Mouse (Mus musculus): ENCODE data around the gene Serpinf2. TPM values are rescaled to one million over a fixed set of nuclear protein-coding genes. Genes with fewer than 3 reads are reported as not detected.
A peak's percentile ranks its signal among the peaks of the same experiment; 100 is the strongest.

Gene Serpinf2
- polyA plus RNA-seq, 1 experiment from 2014 or later = 8.4 TPM

DNA sequence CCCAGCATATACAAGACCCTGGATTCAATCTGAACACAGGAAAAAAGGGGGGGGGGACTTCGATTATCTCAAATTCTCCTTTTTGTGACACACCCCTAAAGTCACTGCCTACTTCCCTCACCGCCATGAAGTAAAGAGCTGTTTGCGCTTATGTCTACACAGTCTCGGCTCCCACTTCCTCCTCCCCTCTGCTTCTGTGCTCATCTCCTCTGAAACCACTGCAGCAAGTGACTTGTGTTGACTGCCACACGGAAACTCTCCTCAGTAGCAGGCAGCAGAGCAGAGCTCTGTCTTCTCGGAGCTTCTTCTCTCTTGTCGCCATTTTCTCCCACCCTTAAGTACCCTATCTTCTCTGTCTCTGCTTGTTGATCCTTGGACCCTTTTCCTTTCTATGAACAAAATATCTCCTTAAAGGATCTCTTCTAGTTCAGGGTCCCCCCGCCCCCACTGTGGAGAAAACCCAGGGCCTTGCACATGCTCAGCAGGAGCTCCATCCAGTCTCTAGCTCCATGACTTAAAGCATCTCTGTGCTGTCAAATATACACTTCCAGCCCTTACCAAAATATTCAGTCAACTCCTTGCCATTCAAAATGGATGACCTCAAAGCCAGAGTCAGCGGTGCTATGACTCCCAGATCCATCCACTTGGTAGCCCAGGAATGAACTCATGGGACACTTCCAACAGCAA lies 10.2 kb downstream of the Serpinf2 start:
- Histone ChIP-seq H3K36me3 (ENCODE audit: control insufficient read depth, insufficient read depth, low read length) (no peaks in the 10 kb centered on the region), H3K4me2 (ENCODE audit: low read length) (no peak overlapping the region), H3K4me3 (ENCODE audit: low read depth, low read length) (no peak overlapping the region), H3K27me3 (replicated peaks; ENCODE audit: control insufficient read depth, insufficient read depth, low read length) (no peaks in the 10 kb centered on the region), H3K9me3 (ENCODE audit: control insufficient read depth, low read length) (peaks cover 2% of the 10 kb centered on the region; the same call in 1 of the 2 replicates), H3K9ac (ENCODE audit: low read length) (no peak overlapping the region), H3K4me1 (replicated peaks; ENCODE audit: control insufficient read depth, insufficient read depth, low read length) (no peaks in the 10 kb centered on the region), H3K27ac (ENCODE audit: low read depth) (no peak overlapping the region)
- 71% methylated on average over 9 of the region's 9 CpGs for WGBS
- no peak for DNase-seq (ENCODE audit: low spot score)
- ATAC-seq (replicated peaks; ENCODE audit: low FRiP score, low TSS enrichment, low read depth) = no peak

DNA sequence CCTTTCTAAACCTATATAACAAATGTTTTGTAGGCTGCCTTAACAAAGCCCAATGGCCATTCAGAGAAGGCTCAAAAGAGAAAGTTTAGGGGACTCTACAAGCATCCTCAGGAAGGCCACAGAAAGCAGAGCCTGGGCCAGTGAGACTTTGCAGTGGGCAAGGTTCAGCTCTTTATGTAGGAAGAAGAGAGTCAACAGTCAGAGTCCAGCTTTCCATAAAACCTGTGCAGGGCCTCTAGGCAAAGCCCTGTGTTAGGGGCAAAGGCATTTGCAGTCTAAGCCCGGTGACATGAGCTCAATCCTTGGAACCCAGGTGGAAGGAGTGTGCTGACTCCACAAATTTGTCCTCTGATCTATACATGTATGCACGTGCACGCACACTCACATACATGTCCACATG lies 14.9 kb downstream of the Serpinf2 start:
- Histone ChIP-seq H3K27me3 (replicated peaks; ENCODE audit: control insufficient read depth, insufficient read depth, low read length) (no peaks in the 10 kb centered on the region), H3K27ac (ENCODE audit: low read depth) (no peak overlapping the region), H3K9me3 (ENCODE audit: control insufficient read depth, low read length) (no peaks in the 10 kb centered on the region), H3K4me3 (ENCODE audit: low read depth, low read length) (no peak overlapping the region), H3K4me1 (replicated peaks; ENCODE audit: control insufficient read depth, insufficient read depth, low read length) (peaks cover 8% of the 10 kb centered on the region; the same call in 1 of the 2 replicates), H3K36me3 (ENCODE audit: control insufficient read depth, insufficient read depth, low read length) (no peaks in the 10 kb centered on the region), H3K9ac (ENCODE audit: low read length) (no peak overlapping the region), H3K4me2 (ENCODE audit: low read length) (no peak overlapping the region)
- 97% methylated on average over 3 of the region's 3 CpGs for WGBS
- ATAC-seq (replicated peaks; ENCODE audit: low FRiP score, low TSS enrichment, low read depth) (no peak), DNase-seq (ENCODE audit: low spot score) (no peak)

DNA sequence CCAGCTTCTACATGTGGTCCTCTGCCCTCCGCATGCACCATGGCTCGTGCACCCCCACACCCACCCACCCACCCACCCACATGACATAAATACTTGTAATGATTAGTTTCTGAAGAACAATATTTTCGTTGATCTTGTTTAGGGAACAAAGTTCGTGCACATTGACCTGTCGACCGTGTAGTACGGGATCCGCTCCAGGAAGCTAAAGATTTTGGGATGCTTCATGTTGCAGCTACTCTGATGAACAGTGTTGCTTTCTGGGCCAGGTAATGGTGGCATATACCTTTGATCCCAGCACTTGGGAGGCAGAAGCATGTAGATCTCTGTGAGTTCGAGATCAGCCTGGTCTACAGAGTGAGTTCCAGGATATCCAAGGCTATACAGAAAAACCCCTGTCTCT lies 15.4 kb downstream of the Serpinf2 start:
- no peak overlapping the region for H3K9ac ChIP-seq (ENCODE audit: low read length)
- H3K4me2 ChIP-seq (ENCODE audit: low read length) = no peak overlapping the region
- no peak overlapping the region for H3K27ac ChIP-seq (ENCODE audit: low read depth)
- ATAC-seq (replicated peaks; ENCODE audit: low FRiP score, low TSS enrichment, low read depth) = no peak
- no peak for DNase-seq (ENCODE audit: low spot score)
- no peaks in the 10 kb centered on the region for H3K36me3 ChIP-seq (ENCODE audit: control insufficient read depth, insufficient read depth, low read length)
- no peaks in the 10 kb centered on the region for H3K9me3 ChIP-seq (ENCODE audit: control insufficient read depth, low read length)
- H3K27me3 ChIP-seq (replicated peaks; ENCODE audit: control insufficient read depth, insufficient read depth, low read length) = no peaks in the 10 kb centered on the region
- peaks cover 8% of the 10 kb centered on the region; the same call in 1 of the 2 replicates for H3K4me1 ChIP-seq (replicated peaks; ENCODE audit: control insufficient read depth, insufficient read depth, low read length)
- H3K4me3 ChIP-seq (ENCODE audit: low read depth, low read length) = no peak overlapping the region
- WGBS = 90% methylated on average over 9 of the region's 9 CpGs

DNA sequence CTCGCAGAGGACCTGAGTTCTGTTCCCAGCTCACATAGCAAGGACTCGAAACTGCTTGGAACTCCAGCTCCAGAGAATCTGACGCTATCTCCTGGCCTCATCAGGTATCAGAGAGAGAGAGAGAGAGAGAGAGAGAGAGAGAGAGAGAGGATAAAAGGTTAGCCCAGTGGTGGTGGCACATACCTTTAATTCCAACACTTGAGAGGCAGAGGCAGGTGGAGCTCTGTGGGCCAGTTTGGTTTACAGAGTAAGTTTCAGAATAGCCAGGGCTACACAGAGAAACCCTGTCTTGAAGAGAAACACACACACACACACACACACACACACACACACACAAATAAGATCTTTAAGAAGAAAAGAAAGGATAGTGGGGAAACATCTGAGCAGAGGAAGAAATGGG lies 16.3 kb downstream of the Serpinf2 start:
- H3K4me1 ChIP-seq (replicated peaks; ENCODE audit: control insufficient read depth, insufficient read depth, low read length) = peaks cover 8% of the 10 kb centered on the region; the same call in 1 of the 2 replicates
- no peaks in the 10 kb centered on the region for H3K9me3 ChIP-seq (ENCODE audit: control insufficient read depth, low read length)
- no peak overlapping the region for H3K4me3 ChIP-seq (ENCODE audit: low read depth, low read length)
- ATAC-seq (replicated peaks; ENCODE audit: low FRiP score, low TSS enrichment, low read depth) (no peak), DNase-seq (ENCODE audit: low spot score) (no peak)
- no peak overlapping the region for H3K9ac ChIP-seq (ENCODE audit: low read length)
- H3K36me3 ChIP-seq (ENCODE audit: control insufficient read depth, insufficient read depth, low read length) = no peaks in the 10 kb centered on the region
- H3K27me3 ChIP-seq (replicated peaks; ENCODE audit: control insufficient read depth, insufficient read depth, low read length) = no peaks in the 10 kb centered on the region
- WGBS = 80% methylated on average over 3 of the region's 3 CpGs
- no peak overlapping the region for H3K27ac ChIP-seq (ENCODE audit: low read depth)
- no peak overlapping the region for H3K4me2 ChIP-seq (ENCODE audit: low read length)

DNA sequence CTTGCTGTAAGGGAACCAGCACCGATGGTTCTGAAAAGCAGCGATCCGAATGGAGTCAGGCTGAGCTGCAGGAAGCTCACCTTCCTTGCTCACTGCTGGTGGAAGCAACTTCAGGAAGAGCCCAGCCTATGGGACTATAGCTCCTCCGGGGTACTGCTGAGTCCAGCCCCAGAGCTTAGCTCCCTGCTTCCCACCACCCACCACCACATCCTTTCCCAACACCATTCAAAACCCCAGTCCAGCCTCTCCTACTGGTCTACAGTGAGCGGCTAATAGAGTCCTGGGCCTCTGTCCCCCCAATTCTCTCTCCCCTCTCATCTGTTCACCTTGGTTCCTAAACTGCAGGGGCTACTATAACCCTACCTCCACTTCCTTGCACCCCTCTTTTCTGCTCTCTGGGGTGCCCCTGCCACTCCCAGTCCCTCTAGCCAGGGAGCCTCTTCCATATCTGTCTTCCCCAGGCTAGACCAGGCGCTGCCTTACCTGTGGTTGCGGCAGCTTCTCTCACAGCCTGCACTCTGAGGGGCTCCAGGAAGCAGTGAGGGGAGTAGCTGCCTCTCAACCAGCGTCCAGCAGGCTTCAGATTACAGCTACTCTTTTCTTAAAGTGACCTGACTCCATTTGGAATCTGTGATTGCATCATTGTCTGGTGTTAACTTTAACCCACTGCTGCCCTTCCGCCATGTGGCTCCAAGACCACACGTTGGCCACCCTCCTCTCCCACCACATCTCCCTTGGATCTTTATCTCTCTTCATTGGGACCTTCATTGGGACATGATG lies 17.2 kb downstream of the Serpinf2 start, which contains the start of gene Serpinf1:
TSS of gene Serpinf1 (minus strand) at position 689 of the 780 bp plus-strand sequence.
- H3K27me3 ChIP-seq (replicated peaks; ENCODE audit: control insufficient read depth, insufficient read depth, low read length) = no peaks in the 10 kb centered on the region
- DNase-seq (ENCODE audit: low spot score) (no peak), ATAC-seq (replicated peaks; ENCODE audit: low FRiP score, low TSS enrichment, low read depth) (no peak)
- WGBS = 39% methylated on average over 10 of the region's 10 CpGs
- H3K4me3 ChIP-seq (ENCODE audit: low read depth, low read length) = peak within 1 kb of the TSS; percentile 31
- no peaks in the 10 kb centered on the region for H3K9me3 ChIP-seq (ENCODE audit: control insufficient read depth, low read length)
- H3K36me3 ChIP-seq (ENCODE audit: control insufficient read depth, insufficient read depth, low read length) = no peaks in the 10 kb centered on the region
- H3K4me1 ChIP-seq (replicated peaks; ENCODE audit: control insufficient read depth, insufficient read depth, low read length) = peaks cover 8% of the 10 kb centered on the region; the same call in 1 of the 2 replicates
- H3K9ac ChIP-seq (ENCODE audit: low read length) = peak within 1 kb of the TSS; percentile 37
- H3K4me2 ChIP-seq (ENCODE audit: low read length) = peak within 1 kb of the TSS; percentile 48
- no peak within 1 kb of the TSS for H3K27ac ChIP-seq (ENCODE audit: low read depth)

DNA sequence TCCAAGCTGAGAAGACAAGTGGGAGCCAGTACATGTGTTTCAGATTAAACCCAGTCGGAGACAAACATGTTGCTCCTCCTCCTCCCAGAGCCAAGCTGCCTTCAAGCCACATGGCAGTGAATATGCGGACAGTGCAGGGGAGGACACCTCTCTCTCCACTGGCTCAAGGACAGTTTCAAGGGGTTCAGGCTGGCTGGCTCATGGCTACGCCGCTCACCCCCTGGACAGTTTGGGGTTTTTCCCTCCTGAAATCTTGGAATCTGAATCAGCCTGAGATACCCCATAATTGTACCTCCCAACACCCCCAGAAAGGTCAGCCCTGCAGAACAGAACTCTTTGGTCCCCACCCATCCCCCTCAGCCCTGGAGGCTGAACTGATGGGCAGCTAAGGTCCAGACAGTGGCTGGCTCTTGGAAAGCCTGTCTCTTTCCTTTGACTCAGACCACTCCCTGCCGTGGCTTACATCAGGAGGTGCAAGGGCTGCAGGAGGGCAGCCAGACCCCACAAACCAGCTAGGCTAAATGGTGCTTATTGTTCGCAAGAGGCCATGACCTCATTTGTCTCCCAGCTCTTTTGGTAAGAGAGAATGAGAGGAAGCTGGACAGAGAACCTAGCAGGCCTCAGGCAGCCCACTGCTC lies 17.9 kb downstream of the Serpinf2 start:
- H3K9me3 ChIP-seq (ENCODE audit: control insufficient read depth, low read length) = no peaks in the 10 kb centered on the region
- H3K4me1 ChIP-seq (replicated peaks; ENCODE audit: control insufficient read depth, insufficient read depth, low read length) = peaks cover 8% of the 10 kb centered on the region; the same call in 1 of the 2 replicates
- no peak for DNase-seq (ENCODE audit: low spot score)
- H3K4me3 ChIP-seq (ENCODE audit: low read depth, low read length) = peak overlapping the region; percentile 31
- WGBS = 42% methylated on average over 6 of the region's 6 CpGs
- peak overlapping the region; percentile 37 for H3K9ac ChIP-seq (ENCODE audit: low read length)
- ATAC-seq (replicated peaks; ENCODE audit: low FRiP score, low TSS enrichment, low read depth) = 0 out of 2 replicates have a peak, but pooled peaks have one; percentile 40
- H3K36me3 ChIP-seq (ENCODE audit: control insufficient read depth, insufficient read depth, low read length) = no peaks in the 10 kb centered on the region
- peak overlapping the region; percentile 48 for H3K4me2 ChIP-seq (ENCODE audit: low read length)
- H3K27ac ChIP-seq (ENCODE audit: low read depth) = no peak overlapping the region
- H3K27me3 ChIP-seq (replicated peaks; ENCODE audit: control insufficient read depth, insufficient read depth, low read length) = no peaks in the 10 kb centered on the region

DNA sequence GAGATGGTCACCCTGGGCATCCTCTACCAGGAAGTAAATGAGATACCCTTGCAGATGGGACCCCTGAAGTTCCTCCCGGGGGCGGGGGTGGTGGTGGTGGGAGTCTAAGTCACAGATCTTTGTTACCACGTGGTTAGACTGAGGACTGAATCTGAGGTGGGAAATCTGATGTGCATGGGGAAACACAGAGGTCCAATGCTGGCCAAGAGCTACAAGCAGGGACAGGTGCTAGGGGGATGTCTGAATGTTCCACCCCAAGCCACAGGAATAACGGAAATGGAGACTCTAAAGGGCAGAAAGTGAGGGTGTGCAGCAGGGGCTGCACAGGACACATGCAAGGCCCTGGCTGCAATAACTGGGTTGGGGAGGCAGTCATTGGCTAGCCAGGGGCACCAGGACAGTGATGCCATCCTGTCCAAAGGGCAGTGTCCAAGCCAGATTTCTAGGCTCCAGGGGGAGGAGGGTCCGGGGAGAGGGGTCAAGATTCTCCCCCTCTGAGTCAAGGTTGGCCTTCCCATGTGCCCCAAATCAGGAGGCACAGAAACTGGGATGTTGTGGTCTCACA lies 18.5 kb downstream of the Serpinf2 start:
- H3K9ac ChIP-seq (ENCODE audit: low read length) = no peak overlapping the region
- no peak overlapping the region for H3K4me2 ChIP-seq (ENCODE audit: low read length)

DNA sequence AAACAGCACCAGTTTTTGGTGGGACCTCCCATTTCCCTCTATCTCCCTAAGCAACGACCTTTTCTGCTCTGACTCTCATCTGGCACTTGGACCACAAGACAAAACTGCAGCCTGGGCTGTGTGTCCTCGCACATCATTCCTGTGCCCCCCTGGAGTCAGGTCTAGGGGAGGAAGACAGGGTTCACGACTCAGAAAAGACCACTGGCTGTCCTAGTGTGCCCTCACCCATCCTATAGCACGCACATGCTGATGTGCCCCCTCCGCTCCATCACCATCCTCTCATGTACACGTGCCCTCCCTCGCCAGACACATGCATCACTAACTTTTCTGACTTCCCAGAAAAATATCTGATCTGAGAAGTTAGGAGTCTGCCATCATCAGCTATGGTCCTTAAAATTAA lies 19.4 kb downstream of the Serpinf2 start:
- H3K9ac ChIP-seq (ENCODE audit: low read length) = no peak overlapping the region
- 83% methylated on average over 7 of the region's 7 CpGs for WGBS
- no peak for DNase-seq (ENCODE audit: low spot score)
- no peak overlapping the region for H3K4me2 ChIP-seq (ENCODE audit: low read length)
- no peak overlapping the region for H3K27ac ChIP-seq (ENCODE audit: low read depth)
- no peak overlapping the region for H3K4me3 ChIP-seq (ENCODE audit: low read depth, low read length)
- no peaks in the 10 kb centered on the region for H3K9me3 ChIP-seq (ENCODE audit: control insufficient read depth, low read length)
- peaks cover 8% of the 10 kb centered on the region; the same call in 1 of the 2 replicates for H3K4me1 ChIP-seq (replicated peaks; ENCODE audit: control insufficient read depth, insufficient read depth, low read length)
- no peaks in the 10 kb centered on the region for H3K36me3 ChIP-seq (ENCODE audit: control insufficient read depth, insufficient read depth, low read length)
- ATAC-seq (replicated peaks; ENCODE audit: low FRiP score, low TSS enrichment, low read depth) = no peak
- H3K27me3 ChIP-seq (replicated peaks; ENCODE audit: control insufficient read depth, insufficient read depth, low read length) = no peaks in the 10 kb centered on the region

More for the DNA sequence above, 18.5 kb downstream of the Serpinf2 start:
- no peaks in the 10 kb centered on the region for H3K9me3 ChIP-seq (ENCODE audit: control insufficient read depth, low read length)
- no peaks in the 10 kb centered on the region for H3K36me3 ChIP-seq (ENCODE audit: control insufficient read depth, insufficient read depth, low read length)
- H3K4me3 ChIP-seq (ENCODE audit: low read depth, low read length) = no peak overlapping the region
- peaks cover 8% of the 10 kb centered on the region; the same call in 1 of the 2 replicates for H3K4me1 ChIP-seq (replicated peaks; ENCODE audit: control insufficient read depth, insufficient read depth, low read length)
- no peaks in the 10 kb centered on the region for H3K27me3 ChIP-seq (replicated peaks; ENCODE audit: control insufficient read depth, insufficient read depth, low read length)
- ATAC-seq (replicated peaks; ENCODE audit: low FRiP score, low TSS enrichment, low read depth) = no peak
- WGBS = 67% methylated on average over 5 of the region's 5 CpGs
- DNase-seq (ENCODE audit: low spot score) = no peak
- H3K27ac ChIP-seq (ENCODE audit: low read depth) = no peak overlapping the region
